Mouse (Mus musculus) C2C12 (cell line): ENCODE data around the gene Tmem150c. TPM values are rescaled to one million over a fixed set of nuclear protein-coding genes. Genes with fewer than 3 reads are reported as not detected.
A peak's percentile ranks its signal among the peaks of the same experiment; 100 is the strongest.

Source experiments
- H3K27me3 ChIP-seq: one replicate; pipeline ENCODE4 v1.6.1; 2011; ENCODE audit not compliant: control insufficient read depth, insufficient read depth, insufficient read length
- H3K36me3 ChIP-seq: one replicate; pipeline ENCODE4 v1.6.1; 2011; ENCODE audit not compliant: control insufficient read depth, insufficient read depth
- H3K4me3 ChIP-seq: one replicate; pipeline ENCODE4 v1.5.1; 2011; ENCODE audit warnings: mild to moderate bottlenecking, control low read depth; ENCODE audit not compliant: poor library complexity, insufficient read depth, severe bottlenecking
- H3K79me2 ChIP-seq: one replicate; pipeline ENCODE4 v1.6.1; 2011; ENCODE audit not compliant: control insufficient read depth, insufficient read depth
- H3K79me3 ChIP-seq: one replicate; pipeline ENCODE4 v1.6.1; 2011; ENCODE audit warnings: low read depth, control low read depth
- H3ac ChIP-seq: one replicate; pipeline ENCODE3; 2011; ENCODE audit warnings: low read depth; ENCODE audit not compliant: control insufficient read depth, insufficient read length
- CEBPB ChIP-seq: IDR thresholded peaks from one replicate; pipeline ENCODE4 v1.6.1; 2011; ENCODE audit warnings: low read depth, mild to moderate bottlenecking, control low read depth, moderate library complexity
- CTCF ChIP-seq: IDR thresholded peaks from one replicate; pipeline ENCODE4 v1.5.1; 2011; ENCODE audit not compliant: control insufficient read depth, insufficient read depth, insufficient read length
- FOSL1 ChIP-seq: IDR thresholded peaks from one replicate; pipeline ENCODE4 v1.8.0; 2011; ENCODE audit warnings: mild to moderate bottlenecking, low read length; ENCODE audit not compliant: poor library complexity, insufficient read depth, severe bottlenecking
- MAX ChIP-seq: IDR thresholded peaks from one replicate; pipeline ENCODE4 v1.6.1; 2011; ENCODE audit warnings: mild to moderate bottlenecking, control low read depth
- MYOD1 ChIP-seq: IDR thresholded peaks from one replicate; pipeline ENCODE4 v1.6.1; 2011; ENCODE audit warnings: low read depth; ENCODE audit not compliant: control insufficient read depth, insufficient read length
- MYOG ChIP-seq: IDR thresholded peaks from one replicate; pipeline ENCODE4 v1.6.1; 2011; ENCODE audit not compliant: control insufficient read depth, insufficient read length; ENCODE audit errors: extremely low read depth
- USF1 ChIP-seq: IDR thresholded peaks from one replicate; pipeline ENCODE4 v1.6.1; 2011; ENCODE audit warnings: low read depth, mild to moderate bottlenecking, control low read depth, moderate library complexity
- polyA plus RNA-seq: library from polyadenylated mRNA; unstranded; fragments of >200 nt; fragmentation: generic; extraction: Trizol; gene quantifications from one replicate; pipeline ENCODE4 v1.2.1, GENCODE M21; 2012; ENCODE audit warnings: missing spikeins

The Tmem150c gene
- polyA plus RNA-seq, 1 experiment = not detected

DNA sequence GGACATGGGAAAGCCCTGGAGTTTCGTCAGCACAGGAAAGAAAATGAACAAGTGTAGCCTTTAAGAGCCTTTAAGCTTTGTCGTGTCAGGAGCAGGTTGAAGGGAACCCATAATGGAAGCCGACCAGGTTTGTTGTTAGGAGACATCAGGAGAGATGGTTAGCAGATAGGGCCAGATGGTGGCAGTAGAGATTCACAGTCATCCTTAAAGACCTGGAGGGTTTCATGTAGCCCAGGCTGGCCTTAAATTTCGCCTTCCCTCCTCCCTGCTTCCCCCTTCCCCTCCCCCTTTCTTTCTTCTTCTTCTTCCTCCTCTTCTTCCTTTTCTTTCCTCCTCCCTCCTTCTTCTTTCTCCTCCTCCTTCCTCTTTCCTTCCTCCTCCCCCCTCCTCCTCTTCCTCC lies 85.0 kb downstream of the Tmem150c start:
- H3ac ChIP-seq = no peak overlapping the region
- TF ChIP-seq MAX (no peak), CTCF (no peak), USF1 (no peak), MYOG (no peak), MYOD1 (no peak), CEBPB (no peak), FOSL1 (no peak)
- no peaks in the 10 kb centered on the region for H3K79me3 ChIP-seq
- no peaks in the 10 kb centered on the region for H3K27me3 ChIP-seq
- no peaks in the 10 kb centered on the region for H3K79me2 ChIP-seq
- H3K4me3 ChIP-seq = no peak overlapping the region
- peaks cover 10% of the 10 kb centered on the region for H3K36me3 ChIP-seq

DNA sequence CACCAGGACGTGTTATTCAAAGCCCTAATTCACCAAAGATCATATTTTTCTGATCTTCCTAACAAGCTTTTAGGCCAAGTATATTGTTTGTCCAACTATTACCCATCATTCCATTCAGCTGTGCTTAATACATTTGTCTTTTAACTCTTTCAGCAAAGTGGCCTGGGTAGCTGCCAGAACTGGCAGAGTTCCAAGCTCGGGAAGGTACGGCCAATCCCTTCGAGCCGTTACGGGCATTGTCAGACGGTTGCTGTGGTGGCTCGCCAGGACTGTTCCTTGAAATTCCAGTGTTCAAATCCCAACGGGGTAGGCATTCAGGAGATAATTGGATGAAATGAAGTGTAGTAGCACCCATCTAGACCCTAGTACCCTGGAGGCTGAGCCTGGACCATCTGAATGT lies 87.1 kb downstream of the Tmem150c start:
- Histone ChIP-seq H3K79me2 (no peaks in the 10 kb centered on the region), H3K79me3 (no peaks in the 10 kb centered on the region), H3K4me3 (no peak overlapping the region), H3K27me3 (no peaks in the 10 kb centered on the region), H3ac (no peak overlapping the region), H3K36me3 (peaks cover 15% of the 10 kb centered on the region)
- TF ChIP-seq FOSL1 (no peak), CEBPB (no peak), MYOD1 (no peak), MAX (no peak), USF1 (no peak), CTCF (no peak), MYOG (no peak)

DNA sequence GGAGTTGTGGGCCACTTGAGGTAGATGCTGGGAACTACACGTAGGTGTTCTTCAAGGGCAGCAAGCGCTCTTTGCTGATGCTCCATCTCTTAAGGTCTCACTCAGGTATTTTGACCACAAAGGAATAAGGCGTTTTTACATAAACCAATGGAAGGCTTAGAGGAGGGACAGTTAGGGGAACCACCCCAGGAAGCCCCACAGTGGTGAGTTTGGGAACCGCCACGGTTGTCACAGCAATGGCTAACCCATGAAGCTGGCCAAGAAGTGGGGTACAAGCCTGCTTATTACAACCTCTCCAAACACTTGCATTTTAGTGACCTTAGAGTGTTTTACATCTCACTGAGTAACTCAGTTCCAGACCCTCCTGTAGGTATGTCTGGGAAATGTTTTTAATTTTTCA lies 88.1 kb downstream of the Tmem150c start:
- H3K79me3 ChIP-seq = no peaks in the 10 kb centered on the region
- no peak overlapping the region for H3ac ChIP-seq
- no peaks in the 10 kb centered on the region for H3K27me3 ChIP-seq
- no peaks in the 10 kb centered on the region for H3K79me2 ChIP-seq
- H3K4me3 ChIP-seq = no peak overlapping the region
- H3K36me3 ChIP-seq = peaks cover 15% of the 10 kb centered on the region
- TF ChIP-seq CEBPB (no peak), USF1 (no peak), FOSL1 (no peak), CTCF (no peak), MAX (no peak), MYOD1 (no peak), MYOG (no peak)

DNA sequence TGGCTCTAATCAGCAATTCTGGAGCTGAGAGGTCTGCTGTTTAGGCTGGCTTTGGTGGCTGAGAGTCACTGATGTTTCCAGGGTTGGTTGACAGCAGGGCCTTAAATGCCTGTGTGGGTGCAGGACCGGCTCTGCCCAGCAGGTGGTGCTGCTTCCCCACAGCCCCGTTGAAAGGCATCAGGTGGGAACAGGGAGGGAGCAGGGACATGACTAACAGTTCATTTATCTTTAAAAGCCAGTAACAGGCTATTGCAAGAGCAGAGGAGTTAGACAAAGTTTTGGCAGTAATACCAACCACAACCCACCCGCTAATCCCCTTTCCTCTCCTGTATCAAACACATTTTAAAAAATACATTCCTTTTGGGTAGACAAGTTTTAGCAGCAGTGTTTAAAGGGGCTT lies 89.4 kb downstream of the Tmem150c start:
- peak; percentile 87 for TF ChIP-seq CTCF
- TF ChIP-seq CEBPB = no peak
- no peaks in the 10 kb centered on the region for H3K79me3 ChIP-seq
- H3ac ChIP-seq = no peak overlapping the region
- H3K27me3 ChIP-seq = no peaks in the 10 kb centered on the region
- no peaks in the 10 kb centered on the region for H3K79me2 ChIP-seq
- peaks cover 15% of the 10 kb centered on the region for H3K36me3 ChIP-seq
- H3K4me3 ChIP-seq = no peak overlapping the region

DNA sequence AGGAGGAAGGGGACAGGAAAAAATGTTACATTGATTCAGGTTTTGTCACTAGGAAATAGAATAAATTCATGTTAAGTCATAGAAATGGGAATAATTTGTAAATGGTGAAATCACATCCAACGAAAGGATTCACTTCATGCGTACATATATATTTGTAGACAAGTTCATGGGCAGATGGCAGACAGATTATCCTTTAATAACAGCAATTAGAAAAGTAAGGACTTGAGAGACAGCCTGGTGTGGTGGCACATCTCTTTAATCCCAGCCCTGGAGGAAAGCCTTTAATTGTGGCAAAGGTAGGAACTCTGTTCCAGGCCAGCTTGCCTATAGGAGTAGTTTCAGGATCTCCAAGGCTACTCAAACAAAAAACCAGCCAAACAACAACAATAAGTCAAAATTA lies 90.1 kb downstream of the Tmem150c start:
- no peak overlapping the region for H3K4me3 ChIP-seq
- no peaks in the 10 kb centered on the region for H3K79me3 ChIP-seq
- H3ac ChIP-seq = no peak overlapping the region
- H3K27me3 ChIP-seq = no peaks in the 10 kb centered on the region
- no peaks in the 10 kb centered on the region for H3K79me2 ChIP-seq
- H3K36me3 ChIP-seq = peaks cover 21% of the 10 kb centered on the region
- TF ChIP-seq CEBPB (no peak), MYOG (no peak), MYOD1 (no peak), USF1 (no peak), MAX (no peak)

GRCm38 (mm10) chr5:100067579-100067978 lies 92.0 kb downstream of the Tmem150c start:
- Histone ChIP-seq H3K36me3 (peaks cover 20% of the 10 kb centered on the region), H3K27me3 (no peaks in the 10 kb centered on the region)
- TF ChIP-seq FOSL1 = no peak
- no peak for TF ChIP-seq CEBPB
- TF ChIP-seq MAX = no peak
- TF ChIP-seq USF1 = no peak

More at GRCm38 (mm10) chr5:100067579-100067978, 92.0 kb downstream of the Tmem150c start:
- Histone ChIP-seq H3K79me2 (no peaks in the 10 kb centered on the region), H3K4me3 (no peak overlapping the region), H3ac (no peak overlapping the region), H3K79me3 (no peaks in the 10 kb centered on the region)
